In genomic region chr16:24413059-24413458, GRCm38 (mm10) we compare ENCODE assay signal across 22 mouse cellular contexts. TPM values are rescaled to one million over a fixed set of nuclear protein-coding genes. Genes with fewer than 3 reads are reported as not detected.
DNase-seq lines count a peak whose midpoint lies in the region; TF ChIP-seq lines count a peak whose summit lies in the region.
"Had no signal": no experiment of that assay in that cellular context is flagged by ENCODE, and none has a peak within 500 bp of the region (broad histone marks: within the 10 kb centered on the region; RNA-seq: fewer than 3 reads in every experiment).

No protein-coding gene starts in this region.

- peak; percentile 22 for DNase-seq in gastrocnemius, postnatal 14 days
- no peak for DNase-seq in gastrocnemius, adult 2 months
- peak; percentile 50 for DNase-seq in thymus, adult 2 months
- no peak for DNase-seq in thymus, adult 18-20 months
- peak; percentile 65 to 77 for DNase-seq in cerebellum, postnatal 10 days
- DNase-seq in thymus, postnatal 4 days = peak; percentile 50
- DNase-seq in layer of hippocampus, postnatal 10 days (ENCODE audit: low spot score in 2 of 2) = no peak
- DNase-seq in spleen, adult 12 weeks (ENCODE audit: low spot score) = no peak
- DNase-seq: adrenal gland, postnatal 14 days; heart, adult 18-20 months; heart, postnatal 14 days; kidney, postnatal 4 days; lung, postnatal 4 days; right cerebral cortex, postnatal 4 days had no signal

- no peaks in the 10 kb centered on the region for H3K27me3 ChIP-seq in thymus, adult 2 months (ENCODE audit: control insufficient read depth, insufficient read depth, low read length)
- H3K27me3 ChIP-seq: embryonic facial prominence, embryonic 13.5 days; hindbrain, embryonic 13.5 days; kidney, embryonic 15.5 days; limb, embryonic 13.5 days; lung, embryonic 15.5 days; neural tube, embryonic 12.5 days had no signal

- no peak for TF ChIP-seq CTCF in gastrocnemius, adult 2 months (IDR thresholded peaks at IDR 0.05)
- TF ChIP-seq CTCF in thymus, adult 2 months (IDR thresholded peaks at IDR 0.05; ENCODE audit: borderline replicate concordance, control insufficient read depth, extremely low read depth, insufficient read depth, low read length, poor library complexity) = no peak

- no peak overlapping the region for H3K4me3 ChIP-seq in gastrocnemius, adult 2 months
- H3K4me3 ChIP-seq in thymus, adult 2 months (ENCODE audit: control insufficient read depth, insufficient read depth, low read length) = no peak overlapping the region
- H3K4me3 ChIP-seq: embryonic facial prominence, embryonic 13.5 days; hindbrain, embryonic 13.5 days; kidney, embryonic 15.5 days; limb, embryonic 13.5 days; lung, embryonic 15.5 days; neural tube, embryonic 12.5 days had no signal

- 50% methylated on average over 4 of the region's 4 CpGs for WGBS in thymus, adult 2 months

- no peaks in the 10 kb centered on the region for H3K36me3 ChIP-seq in thymus, adult 2 months (ENCODE audit: control insufficient read depth, insufficient read depth, low read length)
- H3K36me3 ChIP-seq: G1E; hindbrain, embryonic 13.5 days; neural tube, embryonic 12.5 days had no signal

- H3K4me1 ChIP-seq in thymus, adult 2 months (replicated peaks; ENCODE audit: control insufficient read depth, insufficient read depth, low read length) = peaks cover 12% of the 10 kb centered on the region
- H3K4me1 ChIP-seq: hindbrain, embryonic 13.5 days; neural tube, embryonic 12.5 days had no signal

- no peak for TF ChIP-seq POLR2A in thymus, adult 2 months (IDR thresholded peaks at IDR 0.05; ENCODE audit: control insufficient read depth, extremely low read depth, insufficient read depth, low read length, poor library complexity)

- intact Hi-C loops in gastrocnemius, postnatal 14 days (cut with DNase I; ENCODE audit: low total_unique reads) = no loop called here
- intact Hi-C loops in gastrocnemius, adult 2 months (cut with DNase I) = no loop called here

- H3K27ac ChIP-seq in gastrocnemius, adult 2 months = no peak overlapping the region
- no peak overlapping the region for H3K27ac ChIP-seq in thymus, adult 2 months (ENCODE audit: control insufficient read depth, insufficient read depth, low read length)
- H3K27ac ChIP-seq: embryonic facial prominence, embryonic 13.5 days; hindbrain, embryonic 13.5 days; kidney, embryonic 15.5 days; limb, embryonic 13.5 days; liver, embryonic 14.5 days; lung, embryonic 15.5 days; neural tube, embryonic 12.5 days had no signal

RNA-seq across cellular contexts. Expression of gene Lpp, which starts 19.8 kb away (rescaled TPM):
- 10 to 100 TPM; 27.5 to 30.2 TPM for total RNA-seq in gastrocnemius, postnatal 14 days (2021)
- total RNA-seq in gastrocnemius, adult 2 months (2021) = 10 to 100 TPM; 17.7 to 18.0 TPM
- 14.1 and 15.0 TPM in 2 replicates for polyA plus RNA-seq in thymus, adult 2 months (2012; rRNA removed)
- total RNA-seq in layer of hippocampus, postnatal 10 days (2021) = 10 to 100 TPM; 10.9 to 11.2 TPM
- polyA plus RNA-seq: G1E had no signal

Comparison
In these comparisons a context has a peak if more than half of its experiments do, and no peak if none do; other contexts are left out.
1. DNase-seq: peak in gastrocnemius, postnatal 14 days (single experiment), thymus, adult 2 months (single experiment), cerebellum, postnatal 10 days (2 of 2) and thymus, postnatal 4 days (single experiment); none in gastrocnemius, adult 2 months (single experiment), thymus, adult 18-20 months (0 of 2), layer of hippocampus, postnatal 10 days (0 of 2) and spleen, adult 12 weeks (single experiment).